Mouse (Mus musculus) testis, adult 2 months (tissue): Measurements from ENCODE around the gene Fkbp7.

Experiments used
- CTCF ChIP-seq: fragments of 200-500 bp; IDR thresholded peaks from 2 replicates; pipeline ENCODE4 v1.5.1; 2012; ENCODE audit warnings: low read depth, mild to moderate bottlenecking, inconsistent platforms, low read length, moderate library complexity; ENCODE audit not compliant: control insufficient read depth, insufficient read depth, insufficient replicate concordance
- POLR2A ChIP-seq: fragments of 200-500 bp; IDR thresholded peaks from 2 replicates; pipeline ENCODE4 v1.6.1; 2012; ENCODE audit warnings: low read depth, mild to moderate bottlenecking, inconsistent platforms, low read length, moderate library complexity; ENCODE audit not compliant: control insufficient read depth

DNA sequence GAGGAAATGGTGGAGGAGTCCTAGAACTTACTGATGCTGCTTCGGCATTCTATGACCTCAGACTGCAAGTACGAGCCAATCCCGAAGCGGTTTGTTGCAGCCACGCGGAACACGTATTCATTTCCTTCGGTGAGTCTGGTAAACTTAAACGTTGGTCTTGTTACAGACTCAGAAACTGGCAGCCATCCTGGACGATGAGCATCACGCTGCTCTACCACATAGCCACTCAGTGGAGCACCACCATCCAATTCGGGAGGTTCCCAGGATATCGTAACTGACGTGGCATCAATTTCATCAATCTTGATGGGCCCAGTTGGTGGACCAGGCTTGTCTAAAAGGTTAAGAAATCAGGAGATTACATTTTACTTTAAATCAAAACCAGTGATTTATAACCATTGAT, 46.7 kb upstream of the Fkbp7 start:
- TF ChIP-seq POLR2A (no peak), CTCF (no peak)
